Mouse (Mus musculus) ES-Bruce4 (cell line): ENCODE measurements at regions not wholly inside any gene's neighbourhood (a gene's known extent, or its start where the extent isn't known, plus 50 kb on each side); places are given as distances from the start of the nearest gene placed in this dataset.
"Not testable (repeated sequence)": the region's sequence is repeated elsewhere in the genome, so short reads cannot be mapped to it uniquely, and the experiment has no call there.

ENCODE experiments used
- H3K27ac ChIP-seq: 2 replicates; pipeline ENCODE4 v1.5.1; 2012; ENCODE audit warnings: low read length, inconsistent platforms; ENCODE audit not compliant: insufficient read depth
- H3K27me3 ChIP-seq: 2 replicates; pipeline ENCODE4 v1.6.1; 2012; ENCODE audit warnings: mild to moderate bottlenecking, low read length, inconsistent platforms; ENCODE audit not compliant: control insufficient read depth, poor library complexity, insufficient read depth, severe bottlenecking
- H3K36me3 ChIP-seq: 2 replicates; pipeline ENCODE4 v1.6.1; 2012; ENCODE audit warnings: inconsistent platforms, mild to moderate bottlenecking, low read length, moderate library complexity; ENCODE audit not compliant: control insufficient read depth, poor library complexity, insufficient read depth, severe bottlenecking
- H3K4me1 ChIP-seq: one replicate; pipeline ENCODE4 v1.8.1; 2011; ENCODE audit warnings: low read length; ENCODE audit not compliant: control insufficient read depth, insufficient read depth
- H3K4me3 ChIP-seq: 2 replicates; pipeline ENCODE4 v1.5.1; 2011; ENCODE audit warnings: low read depth, mild to moderate bottlenecking, low read length
- H3K9ac ChIP-seq: 2 replicates; pipeline ENCODE4 v1.6.1; 2012; ENCODE audit warnings: low read depth, mild to moderate bottlenecking, inconsistent platforms; ENCODE audit not compliant: poor library complexity, severe bottlenecking
- H3K9me3 ChIP-seq: replicated peaks from 2 replicates; pipeline ENCODE4 v1.6.1; 2012; ENCODE audit warnings: mild to moderate bottlenecking, low read length, inconsistent platforms; ENCODE audit not compliant: control insufficient read depth, poor library complexity, insufficient read depth, severe bottlenecking
- CTCF ChIP-seq: IDR thresholded peaks from one replicate; pipeline ENCODE4 v1.8.1; 2011; ENCODE audit warnings: low read depth, low read length
- EP300 ChIP-seq: IDR thresholded peaks from 2 replicates; pipeline ENCODE4 v1.6.1; 2011; ENCODE audit warnings: low read depth, low read length; ENCODE audit not compliant: insufficient read depth
- POLR2A ChIP-seq: IDR thresholded peaks from one replicate; pipeline ENCODE4 v1.8.1; 2011; ENCODE audit warnings: low read length; ENCODE audit not compliant: insufficient read depth

DNA sequence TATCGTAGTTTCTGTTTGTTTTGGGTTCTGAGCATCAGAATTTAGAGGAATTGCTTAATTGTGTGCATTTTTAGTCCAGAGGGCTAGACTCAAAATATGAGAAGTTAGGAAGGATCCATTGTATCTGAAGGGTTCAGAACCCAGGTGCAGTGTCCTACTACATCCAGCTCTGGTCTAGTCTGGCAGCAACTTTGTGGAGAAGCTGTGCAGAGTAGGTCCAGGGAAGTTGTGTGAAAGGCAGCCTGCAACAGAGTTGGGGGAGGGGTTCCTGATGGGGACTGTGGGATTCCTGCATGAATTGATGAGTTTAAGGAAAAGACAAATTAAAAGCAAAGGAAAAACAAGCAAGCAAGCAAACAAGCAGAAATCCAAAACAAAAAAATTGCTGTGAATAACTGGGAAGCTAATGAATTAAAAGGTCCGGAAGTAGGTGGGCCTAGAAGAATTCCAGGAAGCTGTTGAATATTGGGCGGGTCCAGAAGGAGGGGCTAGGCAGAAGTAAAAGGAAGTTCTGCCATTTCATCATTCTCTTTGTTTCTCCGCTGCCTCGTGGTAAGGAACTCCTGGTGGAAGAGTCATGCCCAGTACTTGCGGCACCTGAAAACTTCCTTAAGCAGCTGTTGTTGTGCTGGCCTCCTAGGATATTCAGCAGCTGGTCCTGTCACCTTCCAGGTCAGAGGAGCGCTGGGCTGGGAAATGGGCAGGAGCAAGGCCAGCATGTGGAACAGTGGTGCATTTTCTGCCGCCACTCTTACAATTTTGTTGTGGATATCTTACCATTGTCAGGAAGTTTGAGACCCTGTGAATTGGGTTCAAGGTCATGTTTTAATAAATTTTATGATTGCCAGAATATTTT lies 78.4 kb upstream of the Zfp990 start:
- Histone ChIP-seq H3K27ac (peak overlapping the region; percentile 80), H3K27me3 (no peaks in the 10 kb centered on the region), H3K4me3 (peak overlapping the region; percentile 76), H3K9me3 (peaks cover 21% of the 10 kb centered on the region), H3K4me1 (no peaks in the 10 kb centered on the region), H3K36me3 (peaks cover 15% of the 10 kb centered on the region), H3K9ac (peak overlapping the region; percentile 59; the same call in 1 of the 2 replicates)
- TF ChIP-seq CTCF = no peak
- TF ChIP-seq EP300 = no peak
- TF ChIP-seq POLR2A = no peak

GRCm38 (mm10) chr4:145417837-145418236 lies 92.7 kb upstream of the Zfp990 start:
- H3K36me3 ChIP-seq, H3K4me1 ChIP-seq, H3K9me3 ChIP-seq, H3K27ac ChIP-seq, H3K27me3 ChIP-seq, H3K9ac ChIP-seq, H3K4me3 ChIP-seq: not testable (repeated sequence)

DNA sequence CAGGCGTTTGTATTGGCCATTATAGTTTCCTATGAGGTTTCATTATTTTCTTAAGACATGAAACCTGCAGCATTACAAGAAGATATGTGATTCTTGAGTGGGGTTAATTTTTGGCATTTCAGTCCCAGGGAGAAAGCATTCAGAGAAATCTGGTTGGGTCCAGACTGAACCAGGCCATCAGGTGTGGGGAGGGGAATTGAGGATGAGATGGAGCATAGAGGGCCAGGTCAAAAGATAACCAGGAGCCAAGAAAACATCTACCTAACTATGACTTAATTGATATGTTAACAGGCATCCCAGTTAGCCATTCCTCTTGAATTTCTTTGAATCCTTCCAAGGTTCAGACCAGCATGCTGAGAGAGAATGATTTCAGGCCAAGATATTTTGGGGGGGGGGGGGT lies 96.2 kb upstream of the Tnfrsf8 start:
- H3K27ac ChIP-seq = no peak overlapping the region
- TF ChIP-seq POLR2A (no peak), CTCF (no peak), EP300 (no peak)
- H3K4me3 ChIP-seq = no peak overlapping the region

GRCm38 (mm10) chr4:145409796-145410475 lies 95.0 kb upstream of the Tnfrsf8 start:
- H3K4me3 ChIP-seq = peak overlapping the region; percentile 69
- peak overlapping the region; percentile 40 for H3K9ac ChIP-seq
- peak overlapping the region; percentile 74 for H3K27ac ChIP-seq
- H3K4me1 ChIP-seq = no peaks in the 10 kb centered on the region
- TF ChIP-seq CTCF = no peak
- no peak for TF ChIP-seq POLR2A
- no peak for TF ChIP-seq EP300
- peaks cover 6% of the 10 kb centered on the region; the same call in 1 of the 2 replicates for H3K36me3 ChIP-seq
- no peaks in the 10 kb centered on the region for H3K9me3 ChIP-seq
- no peaks in the 10 kb centered on the region for H3K27me3 ChIP-seq

More for the DNA sequence above, 96.2 kb upstream of the Tnfrsf8 start:
- H3K4me1 ChIP-seq = no peaks in the 10 kb centered on the region
- H3K27me3 ChIP-seq = no peaks in the 10 kb centered on the region
- H3K9ac ChIP-seq = no peak overlapping the region
- no peaks in the 10 kb centered on the region for H3K9me3 ChIP-seq
- H3K36me3 ChIP-seq = peaks cover 6% of the 10 kb centered on the region; the same call in 1 of the 2 replicates

- H3K27ac ChIP-seq, H3K4me1 ChIP-seq, H3K9ac ChIP-seq, H3K27me3 ChIP-seq, H3K36me3 ChIP-seq, H3K9me3 ChIP-seq, H3K4me3 ChIP-seq: not testable (repeated sequence)
Observed at GRCm38 (mm10) chr4:145406050-145406449, 91.1 kb upstream of the Tnfrsf8 start.

- H3K27ac ChIP-seq, H3K36me3 ChIP-seq, H3K4me3 ChIP-seq, H3K9ac ChIP-seq, H3K9me3 ChIP-seq, H3K27me3 ChIP-seq, H3K4me1 ChIP-seq: not testable (repeated sequence)
Observed at GRCm38 (mm10) chr4:145404230-145404629, 89.3 kb upstream of the Tnfrsf8 start.

GRCm38 (mm10) chr4:145378876-145379275 lies 63.9 kb upstream of the Tnfrsf8 start:
- H3K4me1 ChIP-seq, H3K27me3 ChIP-seq, H3K4me3 ChIP-seq, H3K36me3 ChIP-seq, H3K9ac ChIP-seq, H3K27ac ChIP-seq, H3K9me3 ChIP-seq: not testable (repeated sequence)

DNA sequence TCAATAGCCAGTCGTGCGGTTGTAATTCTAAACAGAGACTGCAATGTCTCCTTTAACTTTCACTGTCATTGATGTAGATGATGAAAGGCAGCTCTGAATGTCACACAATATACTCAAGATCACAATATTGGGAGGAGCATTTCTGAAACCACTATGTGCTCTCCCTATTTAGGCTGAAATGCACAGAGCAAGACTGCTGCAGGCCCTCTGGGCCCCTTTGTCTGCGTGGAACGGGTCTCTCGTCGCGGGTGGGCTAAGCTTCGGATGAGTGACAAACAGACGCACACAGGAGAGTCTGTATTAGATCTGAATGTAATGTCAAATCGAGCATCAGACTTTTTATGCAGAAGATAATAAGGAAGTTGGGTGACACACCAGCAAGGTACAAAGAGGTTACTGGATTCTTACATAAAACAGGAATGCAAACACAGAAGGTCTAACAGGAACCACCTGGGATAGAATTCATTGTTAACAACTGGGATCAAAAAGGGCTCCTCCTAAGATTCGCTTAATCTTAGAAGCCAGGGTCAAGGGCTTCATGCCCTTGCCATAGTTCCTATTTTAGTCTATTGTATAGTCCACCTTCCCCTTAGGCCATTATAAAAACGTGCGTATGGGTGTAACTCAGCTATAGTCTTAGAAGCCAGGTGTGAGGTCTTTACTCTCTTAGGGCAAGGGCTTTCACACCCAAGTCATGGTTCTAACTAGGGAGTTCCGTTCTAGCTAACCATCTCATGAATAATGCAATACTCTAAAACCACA lies 62.5 kb upstream of the Tnfrsf8 start:
- not testable (repeated sequence) for H3K9ac ChIP-seq, H3K9me3 ChIP-seq, H3K27me3 ChIP-seq, H3K4me1 ChIP-seq, H3K4me3 ChIP-seq, H3K36me3 ChIP-seq
- peak overlapping the region; percentile 73 for H3K27ac ChIP-seq
